Mouse (Mus musculus) liver, adult 2 months (tissue): ENCODE data around the gene Senp6. TPM values are rescaled to one million over a fixed set of nuclear protein-coding genes. Genes with fewer than 3 reads are reported as not detected.
A peak's percentile ranks its signal among the peaks of the same experiment; 100 is the strongest.
"Not testable (repeated sequence)": the region's sequence is repeated elsewhere in the genome, so short reads cannot be mapped to it uniquely, and the experiment has no call there.

Source experiments
- DNase-seq: peaks from one replicate; pipeline ENCODE4 v3.0.0-alpha.2; 2011; ENCODE audit warnings: low read depth, low spot score; ENCODE audit errors: extremely low read depth
- H3K27ac ChIP-seq: fragments of 200-500 bp; replicated peaks from 2 replicates; pipeline ENCODE4 v1.5.1; 2012; ENCODE audit warnings: low read depth, mild to moderate bottlenecking, control low read depth, inconsistent platforms, low read length; ENCODE audit not compliant: insufficient read depth
- H3K27me3 ChIP-seq: fragments of 200-500 bp; 2 replicates; pipeline ENCODE4 v1.6.1; 2012; ENCODE audit warnings: mild to moderate bottlenecking, moderate library complexity, low read length, inconsistent platforms; ENCODE audit not compliant: control insufficient read depth, insufficient read depth
- H3K36me3 ChIP-seq: fragments of 200-500 bp; 2 replicates; pipeline ENCODE4 v1.6.1; 2012; ENCODE audit warnings: low read length, inconsistent platforms; ENCODE audit not compliant: control insufficient read depth, insufficient read depth
- H3K4me1 ChIP-seq: fragments of 200-500 bp; 2 replicates; pipeline ENCODE4 v1.6.1; 2011; ENCODE audit warnings: low read length; ENCODE audit not compliant: control insufficient read depth, insufficient read depth
- H3K4me3 ChIP-seq: fragments of 200-500 bp; 2 replicates; pipeline ENCODE4 v1.5.1; 2011; ENCODE audit warnings: low read depth, mild to moderate bottlenecking, control low read depth, low read length, moderate library complexity; ENCODE audit not compliant: insufficient read depth
- H3K79me2 ChIP-seq: fragments of 200-500 bp; 2 replicates; pipeline ENCODE4 v1.6.1; 2012; ENCODE audit warnings: inconsistent platforms, mild to moderate bottlenecking, low read length, moderate library complexity; ENCODE audit not compliant: control insufficient read depth, insufficient read depth
- H3K9ac ChIP-seq: fragments of 200-500 bp; 2 replicates; pipeline ENCODE4 v1.6.1; 2012; ENCODE audit warnings: low read depth, mild to moderate bottlenecking, control low read depth, inconsistent platforms, low read length
- CTCF ChIP-seq: fragments of 200-500 bp; IDR thresholded peaks from 2 replicates; pipeline ENCODE4 v1.5.1; 2011; ENCODE audit warnings: low read depth, low read length, control low read depth
- POLR2A ChIP-seq: fragments of 200-500 bp; IDR thresholded peaks from 2 replicates; pipeline ENCODE4 v1.6.1; 2011; ENCODE audit warnings: low read length, control low read depth; ENCODE audit not compliant: insufficient read depth; ENCODE audit errors: extremely low read depth
- WGBS: fragments of 180-500 bp; shearing (Covaris S2); methylation state at CpG from one replicate; pipeline ENCODE4 v1.1.7; 2018; 5-methylcytosine and 5-hydroxymethylcytosine counted together
- polyA plus RNA-seq: library from polyadenylated mRNA; depleted of rRNA; stranded (reverse); fragments of >200 nt; gene quantifications from 2 replicates; pipeline ENCODE4 v1.2.3, GENCODE M21; 2012; rRNA removed
- total RNA-seq: library from RNA; depleted of rRNA; stranded (reverse); fragments of >200 nt; gene quantifications from 2 replicates; pipeline ENCODE4 v1.2.3, GENCODE M21; 2014; rRNA removed

The Senp6 gene
- total RNA-seq (44.0 and 44.8 TPM in 2 replicates), polyA plus RNA-seq (6.7 and 7.8 TPM in 2 replicates)

DNA sequence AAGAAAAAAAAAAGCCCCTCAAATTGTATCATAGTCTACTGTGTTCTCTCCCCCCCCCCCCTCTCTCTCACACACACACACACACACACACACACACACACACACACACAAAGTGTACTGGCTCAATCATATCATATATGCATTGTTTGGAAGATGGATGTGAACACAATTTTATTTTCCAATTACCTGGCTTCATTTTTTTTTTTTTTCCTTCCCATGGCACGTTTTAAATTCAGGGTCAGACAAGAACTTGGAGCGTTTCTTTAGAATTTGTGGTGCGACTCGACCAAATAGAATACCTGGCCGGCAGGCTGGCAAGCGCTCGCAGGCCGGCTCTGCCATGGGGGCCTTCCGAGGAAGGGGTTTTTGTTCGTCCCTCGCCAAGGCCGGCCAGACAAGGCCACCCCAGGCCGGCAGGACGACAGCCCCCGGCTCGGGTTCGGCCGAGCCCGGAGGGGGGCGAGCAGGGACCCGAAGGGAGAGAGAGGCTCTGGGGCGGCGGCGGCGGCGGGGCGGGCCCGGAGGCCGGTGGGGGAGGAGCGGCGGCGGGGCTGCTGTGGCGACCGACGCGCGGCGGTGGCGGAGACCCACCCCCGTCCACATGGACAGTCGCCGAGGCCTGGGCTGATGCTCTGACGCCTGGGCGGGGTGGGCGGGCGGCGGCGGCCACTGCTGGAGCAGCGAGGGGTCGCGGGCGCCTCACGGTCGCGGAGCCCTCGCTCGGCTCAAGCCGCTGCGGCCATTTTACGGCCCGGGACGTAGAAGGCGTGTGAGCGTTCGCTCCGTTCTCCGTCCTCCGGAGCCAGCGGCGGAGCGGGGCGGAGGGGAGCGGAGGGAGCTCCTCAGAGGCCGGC is at the start of gene Senp6:
TSS of gene Senp6 (plus strand) at position 537 of the 854 bp plus-strand sequence.
- Histone ChIP-seq H3K9ac (peak within 1 kb of the TSS; percentile 97), H3K36me3 (no peaks in the 10 kb centered on the region), H3K27me3 (no peaks in the 10 kb centered on the region), H3K27ac (peak within 1 kb of the TSS; percentile 97), H3K4me1 (peaks cover 7% of the 10 kb centered on the region; the same call in 1 of the 2 replicates), H3K4me3 (peak within 1 kb of the TSS; percentile 99), H3K79me2 (peaks cover 17% of the 10 kb centered on the region)
- no peak for DNase-seq
- under 1% methylated on average over 71 of the region's 74 CpGs for WGBS
- no peak for TF ChIP-seq CTCF
- 0 out of 2 replicates have a peak, but pooled peaks have one; percentile 31 for TF ChIP-seq POLR2A

DNA sequence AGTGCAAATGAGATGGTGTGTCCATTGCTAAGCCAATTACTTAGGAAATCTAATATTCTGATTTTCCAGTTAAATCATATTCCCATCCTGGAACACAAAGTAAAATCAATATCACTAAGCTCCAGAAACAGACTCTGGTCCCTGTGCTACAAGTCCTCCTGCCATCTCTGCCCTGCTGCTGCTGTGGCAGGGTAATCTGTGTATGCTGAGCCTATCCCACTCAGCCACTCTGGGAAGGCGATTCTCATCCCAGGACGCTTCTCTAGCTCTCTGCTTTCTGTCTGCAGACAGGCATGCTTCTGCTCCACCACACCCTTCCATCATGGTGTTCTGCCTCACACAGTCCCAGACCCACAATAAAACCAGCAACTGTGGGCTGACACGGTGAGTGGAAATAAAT is 46.3 kb upstream of the Senp6 start:
- Histone ChIP-seq H3K27me3 (no peaks in the 10 kb centered on the region), H3K79me2 (no peaks in the 10 kb centered on the region), H3K9ac (no peak overlapping the region), H3K4me1 (peaks cover 3% of the 10 kb centered on the region; the same call in 1 of the 2 replicates), H3K4me3 (no peak overlapping the region), H3K36me3 (no peaks in the 10 kb centered on the region), H3K27ac (no peak overlapping the region)
- no peak for DNase-seq
- 78% methylated on average over 3 of the region's 3 CpGs for WGBS
- TF ChIP-seq CTCF (no peak), POLR2A (no peak)

DNA sequence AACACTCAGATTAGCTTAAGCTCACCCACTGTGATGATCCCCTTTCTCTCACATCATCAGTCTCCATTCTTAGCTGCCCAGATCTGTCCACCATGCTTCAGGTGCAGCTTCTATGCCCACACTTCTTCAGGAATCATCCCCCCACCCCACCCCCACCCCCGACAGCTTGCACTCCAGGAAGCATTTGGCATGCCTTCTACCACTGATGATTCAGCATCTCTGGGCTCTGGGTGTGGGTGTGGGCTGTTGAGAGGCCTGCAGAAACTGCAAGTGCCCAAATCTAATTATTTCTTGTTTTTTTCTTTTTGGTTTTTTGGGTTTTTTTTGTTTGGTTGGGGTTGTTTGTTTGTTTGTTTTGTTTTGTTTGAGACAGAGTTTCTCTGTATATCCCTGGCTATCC is 45.1 kb upstream of the Senp6 start:
- 26% methylated on average over 1 of the region's 1 CpGs for WGBS
- Histone ChIP-seq H3K36me3 (no peaks in the 10 kb centered on the region), H3K4me3 (no peak overlapping the region), H3K9ac (no peak overlapping the region), H3K4me1 (peaks cover 5% of the 10 kb centered on the region; the same call in 1 of the 2 replicates), H3K27me3 (no peaks in the 10 kb centered on the region), H3K79me2 (no peaks in the 10 kb centered on the region), H3K27ac (no peak overlapping the region)
- DNase-seq: no peak
- TF ChIP-seq CTCF: no peak
- TF ChIP-seq POLR2A: no peak

DNA sequence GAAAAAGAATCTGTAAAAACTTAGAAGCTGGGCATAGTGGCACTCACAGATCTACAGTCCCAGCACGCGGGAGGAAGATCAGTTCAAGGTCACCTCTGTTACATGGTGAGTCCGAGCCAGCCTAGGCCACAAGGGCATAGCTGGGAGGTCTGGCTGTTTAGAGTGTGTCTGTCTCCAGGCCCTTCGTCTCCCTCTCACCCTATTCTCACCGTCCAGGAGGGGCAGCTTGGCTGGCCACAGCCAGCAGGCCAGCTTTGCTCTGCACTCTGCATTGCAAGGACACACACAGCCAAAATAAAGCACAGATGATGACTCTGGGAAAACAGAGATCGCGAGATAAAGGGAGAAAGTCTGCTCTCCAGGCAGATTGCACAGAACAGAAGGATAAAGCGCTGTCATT is 43.9 kb upstream of the Senp6 start:
- peaks cover 5% of the 10 kb centered on the region; the same call in 1 of the 2 replicates for H3K4me1 ChIP-seq
- no peak overlapping the region for H3K9ac ChIP-seq
- H3K27me3 ChIP-seq: no peaks in the 10 kb centered on the region
- TF ChIP-seq CTCF (no peak), POLR2A (no peak)
- peak; percentile 50 for DNase-seq
- 29% methylated on average over 8 of the region's 8 CpGs for WGBS
- no peak overlapping the region for H3K27ac ChIP-seq
- no peaks in the 10 kb centered on the region for H3K36me3 ChIP-seq
- no peaks in the 10 kb centered on the region for H3K79me2 ChIP-seq
- H3K4me3 ChIP-seq: no peak overlapping the region

DNA sequence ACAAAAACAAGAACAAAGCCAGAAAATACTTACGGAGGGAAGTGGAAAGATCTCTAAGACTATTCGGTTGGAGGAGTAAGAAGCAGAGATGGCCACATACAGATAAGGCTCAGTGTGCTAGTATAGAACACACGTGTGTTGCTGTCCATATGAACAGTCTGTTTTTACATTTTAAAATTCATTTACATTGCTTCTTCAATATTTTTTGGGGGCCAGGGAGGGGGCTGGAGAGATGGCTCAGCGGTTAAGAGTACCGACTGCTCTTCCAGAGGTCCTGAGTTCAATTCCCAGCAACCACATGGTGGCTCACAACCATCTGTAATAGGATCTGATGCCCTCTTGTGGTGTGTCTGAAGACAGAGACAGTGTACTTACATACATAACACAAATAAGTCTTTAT is 41.4 kb upstream of the Senp6 start:
- not testable (repeated sequence) for H3K79me2 ChIP-seq, H3K4me3 ChIP-seq, H3K9ac ChIP-seq, H3K36me3 ChIP-seq, H3K4me1 ChIP-seq, DNase-seq, H3K27ac ChIP-seq, H3K27me3 ChIP-seq
- 91% methylated on average over 5 of the region's 5 CpGs for WGBS

DNA sequence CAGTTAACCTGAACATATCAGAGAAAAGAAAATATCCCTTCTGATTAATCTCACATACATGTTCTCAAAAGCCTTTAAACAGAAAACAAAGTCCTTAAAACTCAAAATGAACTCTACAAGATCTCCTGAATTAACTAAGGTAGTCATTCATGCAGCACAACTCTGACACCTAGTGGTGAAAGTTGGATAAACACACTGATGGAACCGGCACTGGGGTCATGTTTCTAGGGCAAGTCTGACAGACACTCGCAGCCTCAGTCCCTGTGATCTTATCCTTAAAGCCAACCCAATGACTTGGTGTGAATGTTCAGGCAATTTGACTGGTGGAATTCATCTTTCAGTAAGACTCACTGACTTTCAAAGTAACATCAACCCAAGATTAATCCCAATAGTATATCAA is 40.7 kb upstream of the Senp6 start:
- no peak overlapping the region for H3K9ac ChIP-seq
- TF ChIP-seq POLR2A (no peak), CTCF (peak; percentile 6; the same call in 1 of the 2 replicates)
- WGBS: 1% methylated on average over 2 of the region's 2 CpGs
- no peak overlapping the region for H3K4me3 ChIP-seq
- no peaks in the 10 kb centered on the region for H3K79me2 ChIP-seq
- H3K27me3 ChIP-seq: no peaks in the 10 kb centered on the region
- no peak overlapping the region for H3K27ac ChIP-seq
- H3K4me1 ChIP-seq: peaks cover 5% of the 10 kb centered on the region; the same call in 1 of the 2 replicates
- H3K36me3 ChIP-seq: no peaks in the 10 kb centered on the region
- DNase-seq: peak; percentile 75
